Mouse (Mus musculus) gastrocnemius, postnatal 25 days (tissue): ENCODE data around the gene Zdhhc21. TPM values are rescaled to one million over a fixed set of nuclear protein-coding genes. Genes with fewer than 3 reads are reported as not detected.

Experiments
- DNase-seq: peaks from one replicate; pipeline ENCODE4 v3.0.0; 2022
- total RNA-seq, 2 experiments: library from RNA; stranded (reverse); gene quantifications; 1 replicate in 1 of 2; 2 replicates in 1 of 2; pipeline ENCODE4 v1.2.3; 2021

Zdhhc21 gene
- total RNA-seq, 2 experiments from 2014 or later, result 10.8 to 13.1 TPM

DNA sequence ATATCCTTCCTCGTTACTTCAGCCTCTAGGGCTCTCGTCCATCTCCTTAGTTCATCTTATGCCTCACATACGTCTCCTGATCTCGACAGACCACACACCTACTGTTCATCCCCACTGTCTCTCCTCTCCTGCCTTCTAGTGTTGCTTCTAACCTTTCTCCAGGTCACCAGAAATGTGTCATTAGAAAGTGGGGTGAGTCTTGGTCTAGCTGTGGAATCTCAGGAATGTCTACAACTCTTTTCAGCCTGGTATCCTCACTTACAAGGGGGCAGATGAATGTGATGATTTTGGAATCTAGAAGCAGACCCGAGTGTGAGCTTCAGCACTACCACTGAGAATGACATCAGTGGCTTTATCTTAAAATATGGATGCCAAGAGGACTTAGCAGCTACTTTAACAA lies 96.2 kb downstream of the Zdhhc21 start:
- DNase-seq, result no peak

DNA sequence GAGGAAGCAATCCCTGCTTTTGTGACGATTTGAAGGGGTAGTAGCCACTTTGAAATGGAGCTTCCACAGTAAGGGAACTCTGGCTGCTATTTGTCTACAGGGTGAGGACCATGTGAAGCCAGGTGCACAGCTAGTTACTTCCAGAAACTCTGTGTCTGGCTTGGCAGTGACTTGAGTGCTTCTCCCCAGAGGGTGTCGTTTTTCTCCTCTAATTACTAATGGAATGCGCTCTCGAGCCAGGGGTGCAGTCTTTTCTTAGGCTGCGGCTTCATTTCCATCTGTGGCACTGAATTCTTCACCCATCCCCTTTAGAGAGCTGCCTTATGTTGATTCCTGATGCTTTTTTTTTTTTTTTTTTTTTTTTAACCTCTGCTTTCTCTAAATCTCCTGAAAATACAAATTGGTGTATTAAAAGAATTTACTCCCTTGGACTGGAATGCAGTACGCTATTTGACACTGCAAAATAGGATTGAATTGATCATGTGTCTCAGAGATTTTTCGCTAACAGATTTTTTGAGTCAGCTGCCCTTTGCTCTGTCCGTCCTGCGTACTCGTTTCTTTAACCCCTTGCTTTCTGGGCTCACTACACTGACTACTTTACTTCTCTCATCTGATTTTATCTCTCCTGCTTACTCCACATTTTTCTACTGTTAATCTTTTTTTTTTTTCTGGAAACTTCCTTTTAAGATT lies 97.2 kb downstream of the Zdhhc21 start:
- peak; percentile 56 for DNase-seq

DNA sequence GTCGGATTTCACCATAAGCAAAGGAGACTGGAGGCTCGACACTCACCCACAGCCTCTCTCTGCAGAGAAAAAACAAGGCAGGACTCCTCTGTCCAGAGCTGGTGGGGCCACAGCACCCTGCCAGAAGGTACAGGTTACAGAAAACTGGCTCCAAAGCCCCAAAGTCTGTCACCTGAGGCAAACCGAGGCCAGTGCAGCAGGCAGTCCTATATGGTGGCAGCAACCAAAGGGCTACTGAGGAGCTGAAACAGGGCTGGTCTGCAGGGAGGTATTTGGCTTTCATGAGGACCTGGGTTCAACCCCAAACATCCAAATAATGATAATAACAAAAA lies 103.5 kb downstream of the Zdhhc21 start:
- no peak for DNase-seq

DNA sequence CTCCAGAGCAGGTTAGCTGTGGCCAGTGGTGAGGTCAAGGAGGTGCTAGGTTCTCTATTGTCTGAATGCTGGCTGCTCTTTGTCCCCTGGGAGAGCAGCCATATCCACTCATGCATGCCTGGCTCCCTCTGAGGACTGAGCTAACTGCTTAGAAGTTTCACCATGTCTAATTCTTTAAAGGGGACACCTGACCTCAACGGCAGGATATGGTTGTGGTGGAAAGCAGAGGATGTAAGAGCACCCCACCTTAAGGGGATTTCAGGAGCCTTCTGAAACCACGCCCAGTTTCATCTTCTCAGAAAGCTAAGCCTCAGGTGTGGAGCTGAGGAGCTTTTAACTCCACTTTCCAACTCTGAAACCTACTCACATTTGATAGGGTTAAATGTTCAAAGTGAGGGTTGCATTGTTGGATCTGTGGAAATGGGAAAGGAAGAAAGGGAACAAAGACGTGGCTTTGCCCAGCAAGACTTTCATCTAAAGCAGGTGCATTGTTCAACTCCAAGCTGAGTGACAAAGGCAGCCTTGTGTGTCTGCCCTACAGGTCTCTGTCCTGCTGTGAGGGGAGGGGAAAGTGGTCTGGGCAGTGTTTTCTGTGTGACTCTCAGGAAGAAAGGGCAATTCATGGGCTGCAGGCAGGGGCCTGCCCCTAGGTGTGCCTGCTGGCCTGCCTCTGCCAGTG lies 104.0 kb downstream of the Zdhhc21 start:
- DNase-seq, result no peak

Other genes with a start within 250 kb of the Zdhhc21 start
- gene Nfib, start 154.2 kb downstream of the Zdhhc21 start, total RNA-seq, result 10 to 100 TPM; 79.0 to 82.1 TPM
- not detected for gene Cer1, start 25.2 kb upstream of the Zdhhc21 start, total RNA-seq
- 1 to 10 TPM in 1 of 2 experiments, under 1 TPM in 1; 0.64 to 1.7 TPM for gene Frem1, start 192.4 kb upstream of the Zdhhc21 start, total RNA-seq